8 mouse cellular contexts compared by ENCODE assay signal in the genomic region with DNA sequence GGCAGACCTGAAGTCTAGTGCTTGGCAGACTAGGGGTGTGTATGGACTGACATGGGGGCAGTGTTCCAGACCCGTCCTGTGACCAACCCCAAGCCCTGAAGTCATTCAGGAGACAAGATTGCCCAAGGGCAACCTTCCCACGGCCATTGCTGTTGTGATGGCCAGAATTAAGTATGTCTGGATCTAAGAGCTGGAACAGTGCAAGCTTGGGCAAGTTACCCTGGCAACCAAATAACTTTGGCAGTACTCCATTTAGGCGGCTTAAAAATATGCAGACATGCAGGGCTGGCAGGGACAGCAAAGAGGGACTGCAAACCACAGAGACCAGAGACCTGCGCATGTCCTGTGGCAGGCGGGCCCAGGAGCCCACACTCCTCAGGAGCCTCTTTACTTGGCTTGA. TPM values are rescaled to one million over a fixed set of nuclear protein-coding genes. Genes with fewer than 3 reads are reported as not detected.
DNase-seq lines count a peak whose midpoint lies in the region; ATAC-seq and TF ChIP-seq lines count a peak whose summit lies in the region.
"Had no signal": no experiment of that assay in that cellular context is flagged by ENCODE, and none has a peak within 500 bp of the region (broad histone marks: within the 10 kb centered on the region; RNA-seq: fewer than 3 reads in every experiment).

No protein-coding gene starts in this region.

- peak; percentile 94 for DNase-seq in Patski (ENCODE audit: low read depth, low spot score)
- peak; percentile 96 for DNase-seq in brain, embryonic 14.5 days (ENCODE audit: low read depth)
- DNase-seq in hindbrain, embryonic 14.5 days (ENCODE audit: low spot score), result peak; percentile 78
- peak; percentile 73 to 90 for DNase-seq in left cerebral cortex, postnatal 25 days (ENCODE audit: low spot score in 2 of 2)
- DNase-seq in ovary, postnatal 14 days (ENCODE audit: low spot score), result peak; percentile 46

- peak overlapping the region; percentile 8; the same call in 1 of the 2 replicates for H3K4me2 ChIP-seq in forebrain, embryonic 16.5 days (ENCODE audit: low read length)
- no peak overlapping the region; the same call in 1 of the 2 replicates for H3K4me2 ChIP-seq in hindbrain, embryonic 14.5 days (replicated peaks)

- no peak overlapping the region for H3K9ac ChIP-seq in forebrain, embryonic 16.5 days (replicated peaks; ENCODE audit: low read depth, low read length)
- H3K9ac ChIP-seq in hindbrain, embryonic 14.5 days, result no peak overlapping the region
- H3K9ac ChIP-seq: liver, embryonic 14.5 days had no signal

- H3K27ac ChIP-seq in forebrain, embryonic 16.5 days (ENCODE audit: low read length), result peak overlapping the region; percentile 29
- H3K27ac ChIP-seq in hindbrain, embryonic 14.5 days, result peak overlapping the region; percentile 74
- H3K27ac ChIP-seq: liver, embryonic 14.5 days had no signal

- H3K27me3 ChIP-seq in Patski, result no peaks in the 10 kb centered on the region
- no peaks in the 10 kb centered on the region for H3K27me3 ChIP-seq in forebrain, embryonic 16.5 days (replicated peaks; ENCODE audit: control insufficient read depth, insufficient read depth, low read length)
- H3K27me3 ChIP-seq in hindbrain, embryonic 14.5 days (ENCODE audit: control insufficient read depth, insufficient read depth, low read length), result no peaks in the 10 kb centered on the region

- peak; percentile 71 for ATAC-seq in Patski
- peak; percentile 78 for ATAC-seq in forebrain, embryonic 16.5 days
- peak; percentile 38; the same call in 1 of the 2 replicates for ATAC-seq in hindbrain, embryonic 14.5 days (ENCODE audit: low FRiP score)
- ATAC-seq in megakaryocyte, adult 5-6 weeks (ENCODE audit: poor library complexity, severe bottlenecking), result no peak

- TF ChIP-seq CTCF in Patski (IDR thresholded peaks at IDR 0.05), result no peak
- no peak for TF ChIP-seq CTCF in brain, embryonic 14.5 days (IDR thresholded peaks at IDR 0.05; ENCODE audit: borderline replicate concordance, extremely low read depth, insufficient read depth, insufficient read length)

- in situ Hi-C loops in Patski (cut with MboI; ENCODE audit: low pct_unique_long_range_greater_than_20kb), result no loop called here

- no peak overlapping the region for H3K4me3 ChIP-seq in forebrain, embryonic 16.5 days (replicated peaks; ENCODE audit: low read length)
- no peak overlapping the region for H3K4me3 ChIP-seq in hindbrain, embryonic 14.5 days (replicated peaks; ENCODE audit: low read length)

- intact Hi-C loops in left cerebral cortex, postnatal 25 days (cut with DNase I), result no loop called here

- H3K9me3 ChIP-seq in forebrain, embryonic 16.5 days (ENCODE audit: control insufficient read depth, low read length), result no peaks in the 10 kb centered on the region
- no peaks in the 10 kb centered on the region for H3K9me3 ChIP-seq in hindbrain, embryonic 14.5 days (ENCODE audit: control insufficient read depth, low read length)

- CTCF ChIA-PET in Patski (lab: Charles Lee), result interaction anchor here (0.8 kb wide), 1 partner anchor 55 kb away, joined by 3 read pairs; no protein-coding TSS in a partner anchor

- TF ChIP-seq POLR2A in brain, embryonic 14.5 days (IDR thresholded peaks at IDR 0.05; ENCODE audit: borderline replicate concordance, extremely low read depth, insufficient read depth, insufficient read length, poor library complexity, severe bottlenecking), result no peak

- 10% methylated on average over 5 of the region's 5 CpGs for WGBS in forebrain, embryonic 16.5 days
- WGBS in hindbrain, embryonic 14.5 days, result 20% methylated on average over 5 of the region's 5 CpGs

- POLR2A ChIA-PET in Patski (lab: Charles Lee), result no interaction called here

- H3K36me3 ChIP-seq in forebrain, embryonic 16.5 days (ENCODE audit: control insufficient read depth, insufficient read depth), result no peaks in the 10 kb centered on the region
- H3K36me3 ChIP-seq in hindbrain, embryonic 14.5 days (replicated peaks; ENCODE audit: control insufficient read depth, insufficient read depth), result no peaks in the 10 kb centered on the region

- H3K4me1 ChIP-seq in forebrain, embryonic 16.5 days (replicated peaks; ENCODE audit: control insufficient read depth, insufficient read depth, low read length), result peaks cover 73% of the 10 kb centered on the region
- H3K4me1 ChIP-seq in hindbrain, embryonic 14.5 days (replicated peaks; ENCODE audit: control insufficient read depth, insufficient read depth, low read length), result peaks cover 78% of the 10 kb centered on the region

RNA-seq across cellular contexts. Expression of gene Ccdc85c, which starts 35.8 kb away (rescaled TPM):
- polyA plus RNA-seq in Patski (2021), result 25.4 TPM
- polyA plus RNA-seq in brain, embryonic 14.5 days (2012; rRNA removed), result 34.0 and 48.9 TPM in 2 replicates
- polyA plus RNA-seq in forebrain, embryonic 16.5 days (2015; fragmentation: Nextera tagmentation; extraction: Ambion mirVana), result 12.0 and 12.9 TPM in 2 replicates
- polyA plus RNA-seq in hindbrain, embryonic 14.5 days (2014; fragmentation: Nextera tagmentation; extraction: Ambion mirVana), result 13.9 and 16.5 TPM in 2 replicates
- total RNA-seq in left cerebral cortex, postnatal 25 days (2021), result 10 to 100 TPM; 74.7 to 76.9 TPM
- 0.04 and 0.05 TPM in 2 replicates for total RNA-seq in megakaryocyte, adult 5-6 weeks (2015)
- 0.11 and 0.37 TPM in 2 replicates for total RNA-seq in megakaryocyte, adult 5-6 weeks (2017)

Comparison
In these comparisons a context has a peak if more than half of its experiments do, and no peak if none do; other contexts are left out.
1. DNase-seq: peak in every context shown above with its lines; median percentile 96 in brain, embryonic 14.5 days; 94 in Patski; 82 in left cerebral cortex, postnatal 25 days; 78 in hindbrain, embryonic 14.5 days; 46 in ovary, postnatal 14 days.